Mouse (Mus musculus) heart, embryonic 16.5 days (tissue): Measurements from ENCODE around the gene Olfr611. TPM values are rescaled to one million over a fixed set of nuclear protein-coding genes. Genes with fewer than 3 reads are reported as not detected.
"Not testable (repeated sequence)": the region's sequence is repeated elsewhere in the genome, so short reads cannot be mapped to it uniquely, and the experiment has no call there.

Source experiments
- ATAC-seq: fragments of 200-750 bp; cut with Nextera tagmentation; replicated peaks from 2 replicates; pipeline ENCODE4 v1.8.0; 2017; ENCODE audit warnings: moderate number of reproducible peaks; ENCODE audit not compliant: insufficient read depth, low FRiP score; ENCODE audit errors: extremely low read depth
- H3K27ac ChIP-seq: fragments of 300-500 bp; sonication (generic); 2 replicates; pipeline ENCODE4 v1.5.1; 2014; ENCODE audit warnings: mild to moderate bottlenecking, low read length, control low read depth, moderate library complexity
- H3K27me3 ChIP-seq: fragments of 300-500 bp; sonication (generic); 2 replicates; pipeline ENCODE4 v1.6.1; 2014; ENCODE audit warnings: low read length, mixed read lengths; ENCODE audit not compliant: control insufficient read depth, insufficient read depth
- H3K36me3 ChIP-seq: fragments of 300-500 bp; sonication (generic); 2 replicates; pipeline ENCODE4 v1.6.1; 2014; ENCODE audit not compliant: control insufficient read depth, insufficient read depth
- H3K4me1 ChIP-seq: fragments of 300-500 bp; sonication (generic); 2 replicates; pipeline ENCODE4 v1.6.1; 2014; ENCODE audit warnings: low read length, mixed read lengths; ENCODE audit not compliant: control insufficient read depth, insufficient read depth
- H3K4me2 ChIP-seq: fragments of 300-500 bp; sonication (generic); 2 replicates; pipeline ENCODE4 v1.6.1; 2014; ENCODE audit warnings: low read depth, mild to moderate bottlenecking, control low read depth, low read length
- H3K4me3 ChIP-seq: fragments of 300-500 bp; sonication (generic); 2 replicates; pipeline ENCODE4 v1.5.1; 2014; ENCODE audit warnings: mild to moderate bottlenecking, control low read depth, low read length
- H3K9ac ChIP-seq: fragments of 300-500 bp; sonication (generic); 2 replicates; pipeline ENCODE4 v1.6.1; 2014; ENCODE audit warnings: low read length, control low read depth
- H3K9me3 ChIP-seq: fragments of 300-500 bp; sonication (generic); replicated peaks from 2 replicates; pipeline ENCODE4 v1.6.1; 2016; ENCODE audit warnings: low read length; ENCODE audit not compliant: control insufficient read depth
- WGBS: fragments of 180-500 bp; shearing (Covaris S2); extraction: QIAGEN DNeasy Blood & Tissue Kit; methylation state at CpG from one replicate; pipeline ENCODE4 v1.1.7; 2014; 5-methylcytosine and 5-hydroxymethylcytosine counted together
- polyA plus RNA-seq: library from polyadenylated mRNA; unstranded; fragments of >200 nt; fragmentation: Nextera tagmentation; extraction: Ambion mirVana; gene quantifications from 2 replicates; pipeline ENCODE4 v1.2.1, GENCODE M21; 2015

Olfr611 gene
- polyA plus RNA-seq = not detected in 2 replicates

- H3K4me3 ChIP-seq, H3K4me2 ChIP-seq, H3K4me1 ChIP-seq, ATAC-seq, H3K36me3 ChIP-seq, H3K27me3 ChIP-seq, H3K9me3 ChIP-seq, H3K27ac ChIP-seq, H3K9ac ChIP-seq: not testable (repeated sequence)
- WGBS = 54% methylated on average over 1 of the region's 1 CpGs
Observed at GRCm38 (mm10) chr7:103520746-103521145, at the start of gene Olfr611. Olfr611 (minus strand) TSS chr7:103520846.

- no peak within 1 kb of the TSS for H3K4me3 ChIP-seq
- no peaks in the 10 kb centered on the region for H3K9me3 ChIP-seq
- H3K4me2 ChIP-seq = no peak within 1 kb of the TSS
- no peak within 1 kb of the TSS for H3K27ac ChIP-seq
- WGBS = 82% methylated on average over 3 of the region's 3 CpGs
- no peaks in the 10 kb centered on the region for H3K36me3 ChIP-seq
- no peak for ATAC-seq
- no peaks in the 10 kb centered on the region for H3K4me1 ChIP-seq
- no peaks in the 10 kb centered on the region for H3K27me3 ChIP-seq
- H3K9ac ChIP-seq = no peak within 1 kb of the TSS
Observed at GRCm38 (mm10) chr7:103569043-103569442, 48.4 kb upstream of the Olfr611 start, which contains the start of gene Olfr616. Olfr616 (minus strand) TSS chr7:103569143.

DNA sequence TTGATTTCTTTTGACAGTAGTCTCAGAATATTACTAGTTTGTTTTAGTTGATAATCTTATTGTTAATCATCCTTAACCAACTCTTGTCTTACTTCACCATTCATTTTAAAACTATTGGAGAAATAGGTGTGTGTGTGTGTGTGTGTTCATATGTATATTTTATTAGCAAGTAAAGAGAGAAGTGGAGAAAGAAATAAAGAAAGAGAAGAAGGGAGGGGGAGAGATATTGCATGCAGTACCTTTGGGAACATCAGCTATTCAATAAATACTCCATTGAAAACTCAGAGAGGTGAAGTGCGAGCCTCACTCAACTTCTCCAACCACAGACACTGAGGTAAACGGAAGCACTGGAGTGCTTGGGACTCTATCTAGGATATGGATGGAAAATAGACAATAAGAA lies 35.1 kb upstream of the Olfr611 start, which contains the start of gene Olfr615:
TSS of gene Olfr615 (plus strand) at position 301 of the 400 bp plus-strand sequence.
- Histone ChIP-seq H3K4me2 (no peak within 1 kb of the TSS), H3K4me1 (no peaks in the 10 kb centered on the region), H3K36me3 (no peaks in the 10 kb centered on the region), H3K9ac (no peak within 1 kb of the TSS), H3K27me3 (no peaks in the 10 kb centered on the region), H3K9me3 (no peaks in the 10 kb centered on the region), H3K4me3 (no peak within 1 kb of the TSS), H3K27ac (no peak within 1 kb of the TSS)
- ATAC-seq = no peak
- 66% methylated on average over 2 of the region's 2 CpGs for WGBS

GRCm38 (mm10) chr7:103547774-103548173 lies 27.1 kb upstream of the Olfr611 start, which contains the start of gene Olfr613:
Olfr613 (plus strand) TSS chr7:103548074.
- Histone ChIP-seq H3K27ac (no peak within 1 kb of the TSS), H3K4me1 (no peaks in the 10 kb centered on the region), H3K36me3 (no peaks in the 10 kb centered on the region), H3K4me2 (no peak within 1 kb of the TSS), H3K4me3 (no peak within 1 kb of the TSS), H3K9ac (no peak within 1 kb of the TSS), H3K27me3 (no peaks in the 10 kb centered on the region), H3K9me3 (0 out of 2 replicates have a peak, but pooled peaks cover 4% of the 10 kb centered on the region)
- 60% methylated on average over 2 of the region's 2 CpGs for WGBS
- no peak for ATAC-seq

- not testable (repeated sequence) for ATAC-seq, H3K27me3 ChIP-seq, H3K27ac ChIP-seq, H3K9ac ChIP-seq, H3K36me3 ChIP-seq, H3K4me1 ChIP-seq, H3K4me2 ChIP-seq, H3K9me3 ChIP-seq, H3K4me3 ChIP-seq
- WGBS = 70% methylated on average over 2 of the region's 2 CpGs
Observed at GRCm38 (mm10) chr7:103542617-103543016, 22.0 kb upstream of the Olfr611 start, which contains the start of gene Olfr612. Olfr612 (minus strand) TSS chr7:103542717.

DNA sequence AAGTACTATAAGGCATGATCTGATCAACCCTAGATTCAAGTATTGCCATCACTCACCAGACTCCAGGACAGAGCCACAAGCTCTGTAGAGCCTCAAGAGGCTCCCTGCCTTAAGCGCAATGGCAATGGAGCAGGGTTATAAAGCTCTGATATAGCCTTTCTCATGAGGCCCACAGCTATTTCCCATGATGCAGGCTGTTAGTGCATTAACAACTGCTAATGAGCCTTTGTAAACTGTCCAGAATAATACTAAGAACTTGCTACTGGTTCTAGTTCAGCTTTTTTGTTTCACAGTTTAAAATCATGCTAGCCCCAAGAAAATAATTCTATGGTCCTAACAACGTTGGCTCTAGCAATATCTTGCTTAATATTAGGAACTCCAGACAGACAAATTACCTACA lies 8.6 kb downstream of the Olfr611 start, which contains the start of gene Olfr610:
TSS of gene Olfr610 (minus strand) at position 101 of the 400 bp plus-strand sequence.
- no peaks in the 10 kb centered on the region for H3K36me3 ChIP-seq
- 68% methylated on average over 2 of the region's 2 CpGs for WGBS
- no peak within 1 kb of the TSS for H3K9ac ChIP-seq
- no peaks in the 10 kb centered on the region for H3K27me3 ChIP-seq
- H3K4me3 ChIP-seq = no peak within 1 kb of the TSS
- no peak for ATAC-seq
- H3K27ac ChIP-seq = no peak within 1 kb of the TSS
- no peaks in the 10 kb centered on the region for H3K9me3 ChIP-seq
- H3K4me1 ChIP-seq = peaks cover 2% of the 10 kb centered on the region; the same call in 1 of the 2 replicates
- H3K4me2 ChIP-seq = no peak within 1 kb of the TSS

DNA sequence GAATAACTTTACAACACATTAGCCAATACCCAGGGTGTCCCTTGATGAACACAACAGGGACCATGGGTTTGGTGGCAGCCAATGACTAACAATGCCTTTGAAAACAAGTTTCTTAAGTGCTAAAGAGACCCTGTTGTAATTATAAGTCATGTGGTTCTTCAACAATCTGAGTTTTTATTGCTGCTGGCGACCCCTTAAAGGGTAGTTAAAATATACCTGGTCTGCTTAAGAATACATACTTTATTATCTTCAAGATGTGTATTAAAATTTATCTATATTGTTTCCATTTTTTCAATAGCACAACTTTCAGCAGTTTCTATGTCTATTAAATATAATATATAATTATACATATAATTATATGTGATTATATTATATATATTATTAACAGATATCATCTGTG lies 22.7 kb downstream of the Olfr611 start, which contains the start of gene Olfr609:
TSS of gene Olfr609 (minus strand) at position 101 of the 400 bp plus-strand sequence.
- Histone ChIP-seq H3K4me1 (no peaks in the 10 kb centered on the region), H3K27ac (no peak within 1 kb of the TSS), H3K36me3 (no peaks in the 10 kb centered on the region), H3K27me3 (no peaks in the 10 kb centered on the region), H3K4me3 (no peak within 1 kb of the TSS), H3K9ac (no peak within 1 kb of the TSS), H3K9me3 (no peaks in the 10 kb centered on the region), H3K4me2 (no peak within 1 kb of the TSS)
- WGBS = 51% methylated on average over 1 of the region's 1 CpGs
- no peak for ATAC-seq

DNA sequence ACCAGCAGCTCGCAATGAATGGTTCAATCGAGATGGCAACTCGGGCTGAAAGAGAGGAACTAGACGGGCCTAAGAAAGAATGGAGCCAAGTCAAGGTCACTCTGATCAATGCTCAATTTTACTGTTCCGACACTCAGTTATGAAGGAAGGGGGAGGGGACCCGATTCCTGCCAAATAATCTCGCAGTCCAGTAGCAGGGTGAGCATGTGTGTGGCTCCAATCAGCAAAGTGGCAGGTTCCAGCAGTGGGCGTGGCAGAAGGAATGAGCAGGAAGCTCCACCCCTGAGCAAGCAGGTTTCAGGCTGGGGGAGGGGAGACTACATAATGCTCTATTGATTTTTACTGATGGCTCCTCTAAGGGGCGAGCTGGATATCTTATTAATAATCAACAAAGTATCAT lies 43.5 kb downstream of the Olfr611 start:
- H3K27ac ChIP-seq, H3K9ac ChIP-seq, H3K4me3 ChIP-seq, H3K27me3 ChIP-seq, H3K4me2 ChIP-seq, H3K9me3 ChIP-seq, ATAC-seq, H3K4me1 ChIP-seq, H3K36me3 ChIP-seq: not testable (repeated sequence)
- WGBS = 82% methylated on average over 9 of the region's 9 CpGs

- Histone ChIP-seq H3K27ac (no peak within 1 kb of the TSS), H3K9me3 (no peaks in the 10 kb centered on the region), H3K9ac (no peak within 1 kb of the TSS), H3K36me3 (no peaks in the 10 kb centered on the region), H3K4me2 (no peak within 1 kb of the TSS), H3K4me3 (no peak within 1 kb of the TSS), H3K4me1 (no peaks in the 10 kb centered on the region), H3K27me3 (no peaks in the 10 kb centered on the region)
- no peak for ATAC-seq
Observed at GRCm38 (mm10) chr7:103469577-103469976, 51.1 kb downstream of the Olfr611 start, which contains the start of gene Olfr608. Olfr608 (plus strand) TSS chr7:103469877.
